In genomic region chr2:158140664-158141063, GRCm38 (mm10) we compare ENCODE assay signal across 13 mouse cellular contexts. TPM values are rescaled to one million over a fixed set of nuclear protein-coding genes. Genes with fewer than 3 reads are reported as not detected.
DNase-seq lines count a peak whose midpoint lies in the region; ATAC-seq and TF ChIP-seq lines count a peak whose summit lies in the region.
"Had no signal": no experiment of that assay in that cellular context is flagged by ENCODE, and none has a peak within 500 bp of the region (broad histone marks: within the 10 kb centered on the region; RNA-seq: fewer than 3 reads in every experiment).

No protein-coding gene starts in this region.

- H3K4me3 ChIP-seq in erythroblast, embryonic 14.5 days (replicated peaks) = peak overlapping the region; percentile 79
- H3K4me3 ChIP-seq in limb, embryonic 15.5 days = no peak overlapping the region
- no peak overlapping the region for H3K4me3 ChIP-seq in limb, embryonic 10.5 days
- H3K4me3 ChIP-seq in heart, embryonic 14.5 days (ENCODE audit: control insufficient read depth in 1 of 2, insufficient read depth in 1 of 2, low read depth in 1 of 2, low read length in 2 of 2) = no peak overlapping the region
- no peak overlapping the region for H3K4me3 ChIP-seq in liver, postnatal 0 days (ENCODE audit: low read depth, low read length)
- H3K4me3 ChIP-seq: midbrain, embryonic 15.5 days; neural tube, embryonic 13.5 days had no signal

- no peak for TF ChIP-seq CTCF in liver, postnatal 0 days (IDR thresholded peaks at IDR 0.05; ENCODE audit: low read depth)

- peak overlapping the region; percentile 84 for H3K27ac ChIP-seq in limb, embryonic 15.5 days
- no peak overlapping the region for H3K27ac ChIP-seq in limb, embryonic 10.5 days
- peak overlapping the region; percentile 81 to 99 for H3K27ac ChIP-seq in heart, embryonic 14.5 days (replicated peaks in 1 of 2; ENCODE audit: control insufficient read depth in 1 of 2, insufficient read depth in 1 of 2, low read depth in 2 of 2, low read length in 2 of 2)
- peak overlapping the region; percentile 88 for H3K27ac ChIP-seq in liver, postnatal 0 days (ENCODE audit: low read depth)
- H3K27ac ChIP-seq: midbrain, embryonic 15.5 days had no signal

- no peak for DNase-seq in limb, embryonic 10.5 days (ENCODE audit: low spot score)
- no peak for DNase-seq in liver, postnatal 0 days
- DNase-seq in right cerebral cortex, postnatal 25 days = no peak
- DNase-seq in thymus, postnatal 10 days (ENCODE audit: low spot score in 2 of 2) = no peak
- DNase-seq: adrenal gland, postnatal 10 days; lung, postnatal 36 days; thymus, postnatal 36 days had no signal

- H3K9me3 ChIP-seq in erythroblast, embryonic 14.5 days (ENCODE audit: control insufficient read depth, low read length) = no peaks in the 10 kb centered on the region
- H3K9me3 ChIP-seq in limb, embryonic 15.5 days = no peaks in the 10 kb centered on the region
- no peaks in the 10 kb centered on the region for H3K9me3 ChIP-seq in limb, embryonic 10.5 days (replicated peaks)
- no peaks in the 10 kb centered on the region for H3K9me3 ChIP-seq in heart, embryonic 14.5 days (ENCODE audit: control insufficient read depth, low read length)
- no peaks in the 10 kb centered on the region for H3K9me3 ChIP-seq in liver, postnatal 0 days (ENCODE audit: low read length)
- H3K9me3 ChIP-seq: midbrain, embryonic 15.5 days; neural tube, embryonic 13.5 days had no signal

- no peak for TF ChIP-seq EP300 in liver, postnatal 0 days (IDR thresholded peaks at IDR 0.05; ENCODE audit: low read depth)

- no peak for ATAC-seq in erythroblast, adult 5-6 weeks (replicated peaks; ENCODE audit: low FRiP score, poor library complexity, severe bottlenecking)
- ATAC-seq in limb, embryonic 15.5 days (ENCODE audit: insufficient number of reproducible peaks, low FRiP score, low TSS enrichment, low read depth) = no peak
- ATAC-seq in heart, embryonic 14.5 days (ENCODE audit: insufficient number of reproducible peaks, insufficient read depth, low FRiP score, low read depth) = no peak
- ATAC-seq in liver, postnatal 0 days = no peak
- ATAC-seq: midbrain, embryonic 15.5 days had no signal

- no peak overlapping the region for H3K4me2 ChIP-seq in limb, embryonic 15.5 days
- H3K4me2 ChIP-seq in heart, embryonic 14.5 days (ENCODE audit: low read length) = peak overlapping the region; percentile 27
- peak overlapping the region; percentile 87 for H3K4me2 ChIP-seq in liver, postnatal 0 days (ENCODE audit: low read depth, low read length)
- H3K4me2 ChIP-seq: midbrain, embryonic 15.5 days; neural tube, embryonic 13.5 days had no signal

- no peak overlapping the region for H3K9ac ChIP-seq in limb, embryonic 15.5 days
- H3K9ac ChIP-seq in heart, embryonic 14.5 days (ENCODE audit: low read length) = peak overlapping the region; percentile 66
- H3K9ac ChIP-seq in liver, postnatal 0 days (replicated peaks) = peak overlapping the region; percentile 44
- H3K9ac ChIP-seq: midbrain, embryonic 15.5 days; neural tube, embryonic 13.5 days had no signal

- H3K36me3 ChIP-seq in erythroblast, embryonic 14.5 days (ENCODE audit: control insufficient read depth) = peaks cover 99% of the 10 kb centered on the region
- H3K36me3 ChIP-seq in limb, embryonic 15.5 days = no peaks in the 10 kb centered on the region
- H3K36me3 ChIP-seq in limb, embryonic 10.5 days = no peaks in the 10 kb centered on the region
- peaks cover 65% of the 10 kb centered on the region for H3K36me3 ChIP-seq in heart, embryonic 14.5 days (ENCODE audit: control insufficient read depth, insufficient read depth, low read length)
- peaks cover 60% of the 10 kb centered on the region for H3K36me3 ChIP-seq in liver, postnatal 0 days (replicated peaks; ENCODE audit: insufficient read depth, low read length)
- H3K36me3 ChIP-seq: midbrain, embryonic 15.5 days; neural tube, embryonic 13.5 days had no signal

- peaks cover 85% of the 10 kb centered on the region for H3K4me1 ChIP-seq in erythroblast, embryonic 14.5 days (ENCODE audit: control insufficient read depth)
- peaks cover 73% of the 10 kb centered on the region for H3K4me1 ChIP-seq in limb, embryonic 15.5 days
- peaks cover 30% of the 10 kb centered on the region for H3K4me1 ChIP-seq in limb, embryonic 10.5 days
- peaks cover 58 to 82% of the 10 kb centered on the region in 2 experiments for H3K4me1 ChIP-seq in heart, embryonic 14.5 days (ENCODE audit: control insufficient read depth in 2 of 2, insufficient read depth in 2 of 2, low read length in 2 of 2)
- H3K4me1 ChIP-seq in liver, postnatal 0 days (ENCODE audit: insufficient read depth) = peaks cover 57% of the 10 kb centered on the region

- 72% methylated on average over 5 of the region's 5 CpGs for WGBS in limb, embryonic 15.5 days
- WGBS in limb, embryonic 10.5 days = 93% methylated on average over 5 of the region's 5 CpGs
- WGBS in heart, embryonic 14.5 days = 39% methylated on average over 5 of the region's 5 CpGs
- 76% methylated on average over 5 of the region's 5 CpGs for WGBS in liver, postnatal 0 days (ENCODE audit: insufficient replicate concordance)

- no peaks in the 10 kb centered on the region for H3K27me3 ChIP-seq in erythroblast, embryonic 14.5 days (ENCODE audit: control insufficient read depth)
- peaks cover 6% of the 10 kb centered on the region for H3K27me3 ChIP-seq in limb, embryonic 15.5 days
- H3K27me3 ChIP-seq in limb, embryonic 10.5 days (ENCODE audit: low read depth, poor library complexity, severe bottlenecking) = peaks cover 22% of the 10 kb centered on the region
- no peaks in the 10 kb centered on the region for H3K27me3 ChIP-seq in heart, embryonic 14.5 days (ENCODE audit: control insufficient read depth, insufficient read depth, low read length)
- no peaks in the 10 kb centered on the region for H3K27me3 ChIP-seq in liver, postnatal 0 days (ENCODE audit: insufficient read depth, low read length)
- H3K27me3 ChIP-seq: midbrain, embryonic 15.5 days had no signal

RNA-seq across cellular contexts. Expression of gene Tgm2, which starts 5.6 kb away (rescaled TPM):
- polyA plus RNA-seq in erythroblast, embryonic 14.5 days (2012) = 8.3 and 11.3 TPM in 2 replicates
- total RNA-seq in erythroblast, adult 5-6 weeks (2015; ENCODE audit: low replicate concordance) = 2.1 and 3.8 TPM in 2 replicates
- 6.6 and 9.6 TPM in 2 replicates for total RNA-seq in erythroblast, adult 5-6 weeks (2017; ENCODE audit: low replicate concordance)
- polyA plus RNA-seq in limb, embryonic 15.5 days (2015; fragmentation: Nextera tagmentation; extraction: Ambion mirVana) = 13.3 and 18.1 TPM in 2 replicates
- 3.7 and 5.5 TPM in 2 replicates for polyA plus RNA-seq in limb, embryonic 10.5 days (2016; fragmentation: Nextera tagmentation; extraction: Ambion mirVana)
- 140 and 160 TPM in 2 replicates for polyA plus RNA-seq in heart, embryonic 14.5 days (2014; fragmentation: Nextera tagmentation; extraction: Ambion mirVana)
- polyA plus RNA-seq in liver, postnatal 0 days (2015; fragmentation: Nextera tagmentation; extraction: Ambion mirVana) = 44.4 and 59.7 TPM in 2 replicates
